ENCODE assay signal across 20 mouse cellular contexts in genomic region chrX:152642627-152643026, GRCm38 (mm10).
DNase-seq lines count a peak whose midpoint lies in the region; ATAC-seq and TF ChIP-seq lines count a peak whose summit lies in the region.
"Had no signal": no experiment of that assay in that cellular context is flagged by ENCODE, and none has a peak within 500 bp of the region (broad histone marks: within the 10 kb centered on the region; RNA-seq: fewer than 3 reads in every experiment).

No protein-coding gene starts in this region.

- peak overlapping the region; percentile 54 for H3K4me3 ChIP-seq in layer of hippocampus, adult 2 months
- H3K4me3 ChIP-seq in forebrain, embryonic 14.5 days (ENCODE audit: low read depth, low read length) = peak overlapping the region; percentile 1; the same call in 1 of the 2 replicates
- H3K4me3 ChIP-seq in hindbrain, embryonic 14.5 days (replicated peaks; ENCODE audit: low read length) = peak overlapping the region; percentile 40
- peak overlapping the region; percentile 42 for H3K4me3 ChIP-seq in midbrain, postnatal 0 days (ENCODE audit: low read depth, low read length)
- H3K4me3 ChIP-seq: intestine, embryonic 15.5 days; limb, embryonic 15.5 days; liver, embryonic 15.5 days had no signal

- TF ChIP-seq CTCF in layer of hippocampus, adult 2 months (conservative IDR thresholded peaks at IDR 0.05) = no peak
- no peak for TF ChIP-seq CTCF in midbrain, postnatal 0 days (IDR thresholded peaks at IDR 0.05)

- H3K9ac ChIP-seq in forebrain, embryonic 14.5 days (ENCODE audit: low read length) = no peak overlapping the region
- H3K9ac ChIP-seq in hindbrain, embryonic 14.5 days = peak overlapping the region; percentile 40; the same call in 1 of the 2 replicates
- peak overlapping the region; percentile 42; the same call in 1 of the 2 replicates for H3K9ac ChIP-seq in midbrain, postnatal 0 days (replicated peaks; ENCODE audit: low read length, poor library complexity, severe bottlenecking)
- H3K9ac ChIP-seq: intestine, embryonic 15.5 days; limb, embryonic 15.5 days; liver, embryonic 15.5 days had no signal

- no peak for ATAC-seq in forebrain, embryonic 14.5 days
- ATAC-seq in hindbrain, embryonic 14.5 days (ENCODE audit: low FRiP score) = no peak
- peak; percentile 41; the same call in 1 of the 2 replicates for ATAC-seq in midbrain, postnatal 0 days (ENCODE audit: low FRiP score)
- ATAC-seq: intestine, embryonic 15.5 days had no signal

- no peak for DNase-seq in layer of hippocampus, adult 2 months (ENCODE audit: low spot score in 2 of 2)
- no peak for DNase-seq in layer of hippocampus, adult 8-10 months (ENCODE audit: low spot score in 2 of 2)
- DNase-seq in forebrain, embryonic 14.5 days (ENCODE audit: low spot score) = peak; percentile 11
- no peak for DNase-seq in hindbrain, embryonic 14.5 days (ENCODE audit: low spot score)
- peak; percentile 8 for DNase-seq in midbrain, postnatal 0 days (ENCODE audit: low spot score)
- DNase-seq in gastrocnemius, postnatal 10 days = no peak
- DNase-seq in urinary bladder, adult 2 months (ENCODE audit: low spot score) = no peak
- no peak for DNase-seq in right cerebral cortex, postnatal 36 days (ENCODE audit: low spot score in 2 of 2)
- DNase-seq: adrenal gland, postnatal 25 days; cerebellum, adult 11-12 months; cerebellum, postnatal 25 days; heart, adult 18-20 months; heart, postnatal 36 days; retina, postnatal 1 day; right cerebral cortex, postnatal 4 days; thymus, adult 2 months had no signal

- no peaks in the 10 kb centered on the region for H3K36me3 ChIP-seq in forebrain, embryonic 14.5 days (ENCODE audit: control insufficient read depth, insufficient read depth, low read length)
- no peaks in the 10 kb centered on the region for H3K36me3 ChIP-seq in hindbrain, embryonic 14.5 days (replicated peaks; ENCODE audit: control insufficient read depth, insufficient read depth)
- H3K36me3 ChIP-seq in midbrain, postnatal 0 days (ENCODE audit: insufficient read depth, low read length) = no peaks in the 10 kb centered on the region
- H3K36me3 ChIP-seq: intestine, embryonic 15.5 days; limb, embryonic 15.5 days; liver, embryonic 15.5 days had no signal

- no peaks in the 10 kb centered on the region for H3K4me1 ChIP-seq in forebrain, embryonic 14.5 days (ENCODE audit: control insufficient read depth, insufficient read depth, low read length)
- H3K4me1 ChIP-seq in hindbrain, embryonic 14.5 days (replicated peaks; ENCODE audit: control insufficient read depth, insufficient read depth, low read length) = no peaks in the 10 kb centered on the region
- H3K4me1 ChIP-seq in midbrain, postnatal 0 days (ENCODE audit: insufficient read depth, low read length) = no peaks in the 10 kb centered on the region
- H3K4me1 ChIP-seq: intestine, embryonic 15.5 days; limb, embryonic 15.5 days; liver, embryonic 15.5 days had no signal

- H3K4me2 ChIP-seq in forebrain, embryonic 14.5 days (ENCODE audit: low read length) = 0 out of 2 replicates have a peak overlapping the region, but pooled peaks have one; percentile 5
- peak overlapping the region; percentile 49 for H3K4me2 ChIP-seq in hindbrain, embryonic 14.5 days (replicated peaks)
- H3K4me2 ChIP-seq in midbrain, postnatal 0 days (ENCODE audit: low read depth, low read length, poor library complexity, severe bottlenecking) = peak overlapping the region; percentile 37
- H3K4me2 ChIP-seq: intestine, embryonic 15.5 days; limb, embryonic 15.5 days; liver, embryonic 15.5 days had no signal

- H3K27ac ChIP-seq in layer of hippocampus, adult 2 months = peak overlapping the region; percentile 88
- H3K27ac ChIP-seq in forebrain, embryonic 14.5 days (ENCODE audit: low read depth, low read length) = no peak overlapping the region
- no peak overlapping the region for H3K27ac ChIP-seq in hindbrain, embryonic 14.5 days
- no peak overlapping the region for H3K27ac ChIP-seq in midbrain, postnatal 0 days (ENCODE audit: low read depth, low read length)
- H3K27ac ChIP-seq: intestine, embryonic 15.5 days; limb, embryonic 15.5 days; liver, embryonic 15.5 days had no signal

- 65% methylated on average over 2 of the region's 2 CpGs for WGBS in forebrain, embryonic 14.5 days
- WGBS in hindbrain, embryonic 14.5 days = 51% methylated on average over 2 of the region's 2 CpGs
- 59% methylated on average over 2 of the region's 2 CpGs for WGBS in midbrain, postnatal 0 days

- no peaks in the 10 kb centered on the region for H3K9me3 ChIP-seq in forebrain, embryonic 14.5 days (replicated peaks; ENCODE audit: control insufficient read depth, low read length)
- no peaks in the 10 kb centered on the region for H3K9me3 ChIP-seq in hindbrain, embryonic 14.5 days (ENCODE audit: control insufficient read depth, low read length)
- H3K9me3 ChIP-seq in midbrain, postnatal 0 days (ENCODE audit: low read length) = no peaks in the 10 kb centered on the region
- H3K9me3 ChIP-seq: intestine, embryonic 15.5 days; limb, embryonic 15.5 days; liver, embryonic 15.5 days had no signal

- H3K27me3 ChIP-seq in forebrain, embryonic 14.5 days (replicated peaks; ENCODE audit: control insufficient read depth, insufficient read depth, low read length) = no peaks in the 10 kb centered on the region
- H3K27me3 ChIP-seq in hindbrain, embryonic 14.5 days (ENCODE audit: control insufficient read depth, insufficient read depth, low read length) = peaks cover 20% of the 10 kb centered on the region
- H3K27me3 ChIP-seq in midbrain, postnatal 0 days (ENCODE audit: insufficient read depth, low read length) = no peaks in the 10 kb centered on the region
- H3K27me3 ChIP-seq: CH12.LX; intestine, embryonic 15.5 days; liver, embryonic 15.5 days had no signal

Comparison
In these comparisons a context has a peak if more than half of its experiments do, and no peak if none do; other contexts are left out.
1. DNase-seq: peak in forebrain, embryonic 14.5 days (single experiment) and midbrain, postnatal 0 days (single experiment); none in layer of hippocampus, adult 2 months (0 of 2), layer of hippocampus, adult 8-10 months (0 of 2), hindbrain, embryonic 14.5 days (single experiment), gastrocnemius, postnatal 10 days (single experiment), urinary bladder, adult 2 months (single experiment) and right cerebral cortex, postnatal 36 days (0 of 2).
2. H3K4me3 ChIP-seq: peak in every context shown above with its lines; median percentile 54 in layer of hippocampus, adult 2 months; 42 in midbrain, postnatal 0 days; 40 in hindbrain, embryonic 14.5 days; 1 in forebrain, embryonic 14.5 days.
3. Peak in every context shown above with its lines, with median percentiles within 50 percentile points of each other: H3K4me2 ChIP-seq.